Mouse (Mus musculus) layer of hippocampus, adult 11-12 months (tissue): ENCODE results near the gene Dcaf12l2.

ENCODE experiments used
- DNase-seq: peaks from one replicate; pipeline ENCODE4 v3.0.0; 2022; ENCODE audit warnings: low spot score

Dcaf12l2 gene

DNA sequence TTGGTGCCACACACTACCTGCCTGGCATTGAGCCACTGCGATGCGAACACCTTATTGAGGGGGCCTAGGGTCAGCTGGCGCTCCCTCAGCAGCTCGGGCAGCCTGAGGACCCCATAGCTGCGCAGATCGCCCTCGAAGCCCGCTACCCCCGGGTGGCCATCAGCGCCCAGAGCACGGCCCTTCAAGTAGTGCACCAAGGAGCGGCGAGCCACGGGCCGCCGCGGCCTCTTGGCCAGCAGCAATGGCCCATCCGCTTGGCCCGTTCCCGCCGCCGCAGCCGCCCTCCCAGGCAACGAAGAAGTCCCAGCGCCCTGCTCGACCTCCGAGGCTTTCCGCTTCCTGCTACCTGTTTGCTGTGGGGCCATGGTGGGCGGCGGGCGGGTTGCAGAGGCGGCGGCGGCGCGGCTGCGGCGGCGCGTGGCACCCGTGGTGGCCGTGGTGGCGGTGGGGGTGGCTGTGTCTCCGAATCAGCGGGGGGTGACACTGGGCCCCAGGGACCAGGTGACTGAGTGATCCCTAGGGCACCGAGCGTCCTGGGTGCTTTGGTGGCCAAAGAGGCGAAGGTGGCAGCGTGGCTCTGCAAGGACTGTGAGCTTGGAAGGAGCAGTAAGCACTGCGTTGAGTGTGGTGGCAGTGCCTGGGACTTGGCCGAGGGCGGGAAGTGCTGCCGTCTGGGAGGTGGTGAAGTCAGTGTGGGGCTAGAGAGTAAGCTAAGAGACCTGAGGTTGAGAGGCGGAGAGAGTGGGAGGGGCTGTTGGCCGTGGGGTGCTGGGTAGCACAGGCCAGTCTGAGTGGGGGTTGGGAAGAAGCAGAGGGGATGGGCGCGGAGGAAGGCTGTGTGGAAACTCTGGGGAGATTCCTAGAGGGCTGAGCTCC lies at the start of gene Dcaf12l2:
TSS of gene Dcaf12l2 (minus strand) at position 697 of the 876 bp plus-strand sequence.
- peak; percentile 3 for DNase-seq

DNA sequence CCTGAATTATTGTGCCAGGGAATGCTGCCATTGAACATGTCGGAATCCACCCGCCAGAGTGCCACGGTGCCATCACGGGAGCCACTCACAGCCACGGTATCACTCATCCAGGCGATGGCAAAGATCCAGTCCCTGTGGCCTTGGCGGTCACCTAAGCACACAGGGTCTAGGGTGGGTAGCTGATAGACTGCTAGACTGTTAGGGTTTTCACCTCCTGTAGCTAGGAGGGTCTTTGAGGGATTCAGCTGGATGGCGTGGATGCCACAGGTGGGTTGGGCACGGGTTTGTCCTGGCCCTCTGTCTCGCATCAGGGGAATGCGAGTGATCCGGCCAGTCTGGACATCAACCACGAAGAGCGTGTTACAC lies 879 bp downstream of the Dcaf12l2 start:
- DNase-seq, result no peak
